Mouse (Mus musculus): ENCODE results near the gene Klhl11.

The Klhl11 gene

DNA sequence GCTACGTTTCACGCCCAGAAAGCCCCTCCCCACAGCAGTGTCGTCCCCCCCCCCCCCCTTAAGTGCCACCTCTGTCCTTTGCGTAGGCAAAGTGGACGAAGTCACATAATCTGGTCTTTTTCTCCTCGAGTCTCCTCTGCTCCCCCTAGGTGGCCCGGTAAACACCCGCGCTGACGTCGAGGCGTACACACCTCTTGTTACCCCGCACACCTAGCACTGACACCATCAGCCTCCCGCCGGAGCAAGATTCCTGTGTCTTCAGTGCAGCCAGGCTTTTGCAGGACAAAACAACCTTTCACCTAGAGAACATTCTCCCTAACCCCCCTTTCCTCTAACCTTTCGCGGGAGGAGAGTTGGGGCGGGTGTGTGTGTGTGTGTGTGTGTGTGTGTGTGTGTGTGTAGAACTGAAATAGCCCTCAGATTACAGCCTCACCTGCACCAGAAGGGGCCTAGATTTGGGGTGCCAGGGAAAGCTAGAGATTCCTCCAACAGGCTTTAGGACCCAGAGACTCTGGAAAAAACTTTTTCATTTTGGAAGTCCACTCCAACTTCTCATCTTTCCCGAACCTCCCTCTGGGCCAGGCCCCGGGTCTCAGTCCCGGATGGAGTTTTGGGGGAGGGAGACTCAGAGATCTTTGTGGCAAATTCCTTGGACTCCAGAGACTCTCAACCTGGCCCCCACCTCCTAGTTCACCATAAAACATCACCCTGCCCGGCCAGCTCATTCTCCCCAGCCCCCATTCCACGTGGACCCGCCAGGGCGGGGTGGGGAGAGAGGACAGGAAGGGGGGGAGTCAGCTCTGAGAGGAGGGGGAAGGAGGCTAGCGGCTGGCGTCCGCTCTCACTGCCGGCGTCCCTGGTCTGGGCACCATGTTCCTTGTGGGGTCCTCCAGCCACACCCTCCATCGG is 57.4 kb downstream of the Klhl11 start, which contains the start of gene Fkbp10:
Fkbp10 (plus strand) TSS at position 784 of the 909 bp plus-strand sequence.
- no peak for ATAC-seq (ENCODE audit: insufficient number of reproducible peaks, low FRiP score, low TSS enrichment)

DNA sequence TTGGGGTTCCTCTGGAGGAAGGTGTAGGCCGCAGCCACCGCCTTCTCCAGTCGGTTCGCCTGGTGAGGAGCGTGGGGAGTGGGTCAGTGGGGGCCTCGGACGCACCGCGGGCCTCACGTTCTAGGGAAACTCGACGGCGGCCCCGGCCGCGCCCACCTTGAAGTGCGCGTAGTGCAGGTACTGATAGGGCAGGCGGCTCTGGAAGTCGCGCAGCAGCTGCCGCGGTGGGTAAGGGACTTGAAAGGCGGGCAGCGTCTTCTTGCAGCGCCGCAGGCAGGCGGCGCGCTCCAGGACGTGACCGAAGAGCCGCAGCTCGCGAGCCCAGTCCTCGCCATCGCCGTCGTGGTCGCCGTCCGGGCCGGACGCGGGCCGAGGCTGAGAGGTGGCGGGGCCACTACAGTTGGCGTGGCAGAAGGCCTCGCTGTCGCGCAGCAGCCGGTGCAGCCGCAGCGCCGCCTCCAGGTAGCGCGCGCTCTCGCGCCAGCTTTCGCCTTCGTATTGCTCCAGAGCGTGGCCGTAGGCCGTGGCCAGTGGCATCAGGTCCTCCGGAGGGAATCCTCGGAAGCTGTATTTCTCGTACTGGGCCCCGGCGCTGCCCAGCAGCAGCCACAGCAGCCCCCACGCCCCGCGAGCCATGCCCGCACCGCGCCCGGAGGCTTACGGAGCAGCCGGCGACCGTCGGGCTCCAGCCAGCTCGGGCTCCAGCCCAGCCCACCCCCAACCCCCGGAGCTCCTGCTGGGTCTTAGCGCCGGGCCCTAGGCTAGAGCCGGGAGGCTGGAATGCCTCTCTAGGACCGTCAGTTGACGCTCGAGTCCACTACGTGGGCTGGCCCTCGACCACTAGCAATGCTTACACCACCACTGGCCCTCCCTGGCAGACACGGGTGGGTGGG is 58.3 kb downstream of the Klhl11 start, which contains the start of gene P3h4:
P3h4 (minus strand) TSS at position 816 of the 893 bp plus-strand sequence.
- peak; percentile 77 for ATAC-seq (ENCODE audit: insufficient number of reproducible peaks, low FRiP score, low TSS enrichment)

DNA sequence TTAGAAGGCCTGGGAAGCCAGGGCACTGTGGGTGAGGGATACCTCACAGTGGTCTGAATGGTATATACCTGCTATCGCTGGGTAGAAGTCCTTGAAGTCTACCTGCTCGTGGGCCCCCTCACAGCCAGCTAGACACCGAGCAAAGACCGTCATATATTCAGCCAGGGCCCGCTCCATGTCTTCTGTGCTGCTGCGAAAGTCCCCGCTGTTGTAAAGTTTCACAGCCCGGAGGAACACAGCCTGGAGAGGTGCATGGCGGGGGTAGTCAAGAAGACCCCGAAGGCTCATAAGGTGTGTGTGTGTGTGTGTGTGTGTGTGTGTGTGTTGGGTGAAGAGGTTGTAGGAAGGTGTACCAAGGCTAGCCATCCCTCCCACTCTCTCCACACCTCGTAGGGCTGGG is 59.0 kb downstream of the Klhl11 start:
- no peak for ATAC-seq (ENCODE audit: insufficient number of reproducible peaks, low FRiP score, low TSS enrichment)
